Mouse (Mus musculus): ENCODE measurements around the gene Zswim5. TPM values are rescaled to one million over a fixed set of nuclear protein-coding genes. Genes with fewer than 3 reads are reported as not detected.

Zswim5 gene
- total and polyA plus RNA-seq, 2 experiments from 2014 or later, result 2.4 to 25.3 TPM

DNA sequence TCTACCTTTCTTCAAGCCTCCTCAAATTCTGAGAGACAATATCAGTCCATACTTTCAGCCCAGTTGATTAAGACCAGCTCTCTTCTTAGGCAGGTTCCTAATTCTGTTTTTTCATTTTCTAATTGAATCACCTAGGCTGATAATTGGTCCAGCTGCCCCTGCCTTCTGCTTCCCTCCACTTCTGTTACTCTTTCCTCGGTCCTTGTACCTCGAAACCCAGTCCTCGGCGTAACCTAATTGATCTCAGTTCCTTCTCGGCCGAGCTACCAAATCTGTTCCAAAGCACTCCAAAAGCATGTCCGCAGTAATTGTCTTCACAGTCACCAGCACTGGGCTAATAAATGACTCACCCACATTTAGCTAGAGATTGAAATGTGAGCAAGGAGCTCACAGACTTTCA is 77.8 kb downstream of the Zswim5 start:
- Histone ChIP-seq H3K4me1 (ENCODE audit: insufficient read depth) (no peaks in the 10 kb centered on the region), H3K4me2 (ENCODE audit: low read depth) (no peak overlapping the region), H3K36me3 (ENCODE audit: insufficient read depth) (no peaks in the 10 kb centered on the region), H3K27ac (ENCODE audit: low read depth, low read length) (no peak overlapping the region), H3K27me3 (ENCODE audit: insufficient read depth, low read length) (no peaks in the 10 kb centered on the region), H3K4me3 (ENCODE audit: low read depth, low read length) (no peak overlapping the region), H3K9ac (no peak overlapping the region), H3K9me3 (ENCODE audit: low read length) (no peaks in the 10 kb centered on the region)
- ATAC-seq, result no peak
- no peak for TF ChIP-seq CTCF (IDR thresholded peaks at IDR 0.05; ENCODE audit: low read depth)
- DNase-seq, result no peak
- WGBS, result 90% methylated on average over 7 of the region's 7 CpGs

- H3K9me3 ChIP-seq (ENCODE audit: low read length), result no peaks in the 10 kb centered on the region
- H3K4me3 ChIP-seq (ENCODE audit: low read depth, low read length), result no peak overlapping the region
- peak; percentile 26; the same call in 1 of the 2 replicates for TF ChIP-seq CTCF (IDR thresholded peaks at IDR 0.05; ENCODE audit: low read depth)
- no peak overlapping the region for H3K27ac ChIP-seq (ENCODE audit: low read depth, low read length)
- 79% methylated on average over 2 of the region's 2 CpGs for WGBS
- DNase-seq, result no peak
- H3K4me2 ChIP-seq (ENCODE audit: low read depth), result no peak overlapping the region
- no peaks in the 10 kb centered on the region for H3K27me3 ChIP-seq (ENCODE audit: insufficient read depth, low read length)
- H3K4me1 ChIP-seq (ENCODE audit: insufficient read depth), result no peaks in the 10 kb centered on the region
- no peak for ATAC-seq
- peaks cover 56% of the 10 kb centered on the region for H3K36me3 ChIP-seq (ENCODE audit: insufficient read depth)
- H3K9ac ChIP-seq, result no peak overlapping the region
These were observed 99.3 kb downstream of the Zswim5 start for GRCm38 (mm10) chr4:116976503-116976902.

GRCm38 (mm10) chr4:116985681-116986080 is 108.5 kb downstream of the Zswim5 start:
- ATAC-seq (no peak), DNase-seq (no peak)
- Histone ChIP-seq H3K36me3 (ENCODE audit: insufficient read depth) (peaks cover 48% of the 10 kb centered on the region), H3K4me3 (ENCODE audit: low read depth, low read length) (no peak overlapping the region), H3K4me2 (ENCODE audit: low read depth) (no peak overlapping the region), H3K27me3 (ENCODE audit: insufficient read depth, low read length) (no peaks in the 10 kb centered on the region), H3K4me1 (ENCODE audit: insufficient read depth) (no peaks in the 10 kb centered on the region), H3K27ac (ENCODE audit: low read depth, low read length) (no peak overlapping the region), H3K9me3 (ENCODE audit: low read length) (no peaks in the 10 kb centered on the region), H3K9ac (no peak overlapping the region)
- 94% methylated on average over 7 of the region's 7 CpGs for WGBS
- TF ChIP-seq CTCF (IDR thresholded peaks at IDR 0.05; ENCODE audit: low read depth), result no peak

GRCm38 (mm10) chr4:116986400-116987121 is 109.4 kb downstream of the Zswim5 start:
- TF ChIP-seq CTCF (IDR thresholded peaks at IDR 0.05; ENCODE audit: low read depth), result peak; percentile 95
- H3K4me1 ChIP-seq (ENCODE audit: insufficient read depth), result no peaks in the 10 kb centered on the region
- H3K4me2 ChIP-seq (ENCODE audit: low read depth), result no peak overlapping the region
- ATAC-seq (peak; percentile 93), DNase-seq (peak; percentile 83)
- no peak overlapping the region for H3K4me3 ChIP-seq (ENCODE audit: low read depth, low read length)
- H3K27ac ChIP-seq (ENCODE audit: low read depth, low read length), result no peak overlapping the region
- WGBS, result 60% methylated on average over 17 of the region's 17 CpGs
- H3K36me3 ChIP-seq (ENCODE audit: insufficient read depth), result peaks cover 49% of the 10 kb centered on the region
- no peaks in the 10 kb centered on the region for H3K9me3 ChIP-seq (ENCODE audit: low read length)
- H3K9ac ChIP-seq, result no peak overlapping the region
- H3K27me3 ChIP-seq (ENCODE audit: insufficient read depth, low read length), result no peaks in the 10 kb centered on the region

DNA sequence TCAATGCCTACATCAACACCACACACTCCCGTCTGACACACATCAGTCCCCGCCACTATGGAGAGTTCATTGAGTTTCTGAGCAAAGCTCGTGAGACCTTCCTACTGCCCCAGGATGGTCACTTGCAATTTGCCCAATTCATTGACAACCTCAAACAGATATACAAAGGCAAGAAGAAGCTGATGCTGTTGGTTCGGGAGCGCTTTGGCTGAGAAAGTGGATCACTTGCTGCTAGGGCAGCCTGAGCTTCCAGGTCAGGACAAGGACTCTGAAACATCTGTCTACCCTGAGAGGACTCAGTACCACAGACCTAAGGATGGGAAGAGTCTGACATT is 109.9 kb downstream of the Zswim5 start:
- Histone ChIP-seq H3K27ac (ENCODE audit: low read depth, low read length) (no peak overlapping the region), H3K4me1 (ENCODE audit: insufficient read depth) (no peaks in the 10 kb centered on the region), H3K4me3 (ENCODE audit: low read depth, low read length) (no peak overlapping the region), H3K36me3 (ENCODE audit: insufficient read depth) (peaks cover 49% of the 10 kb centered on the region), H3K9me3 (ENCODE audit: low read length) (no peaks in the 10 kb centered on the region), H3K9ac (no peak overlapping the region), H3K4me2 (ENCODE audit: low read depth) (no peak overlapping the region), H3K27me3 (ENCODE audit: insufficient read depth, low read length) (no peaks in the 10 kb centered on the region)
- no peak for TF ChIP-seq CTCF (IDR thresholded peaks at IDR 0.05; ENCODE audit: low read depth)
- DNase-seq (no peak), ATAC-seq (no peak)
- WGBS, result 60% methylated on average over 5 of the region's 5 CpGs

DNA sequence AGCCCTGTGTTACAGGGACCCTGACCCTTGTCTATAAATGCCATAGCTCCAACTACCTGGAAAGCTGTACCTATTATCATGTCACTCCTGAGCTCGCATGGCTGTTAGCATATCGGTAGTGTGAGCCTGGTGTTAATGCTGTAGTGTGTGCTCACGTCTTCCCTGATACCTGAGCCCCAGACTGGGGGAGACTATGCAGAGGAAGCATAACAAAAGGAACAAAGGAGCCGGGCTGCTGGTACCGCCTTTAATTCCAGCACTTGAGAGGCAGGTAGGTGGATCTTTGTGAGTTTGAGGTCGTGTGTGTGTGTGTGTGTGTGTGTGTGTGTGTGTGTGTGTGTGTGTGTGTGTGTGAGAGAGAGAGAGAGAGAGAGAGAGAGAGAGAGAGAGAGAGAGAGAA is 112.6 kb downstream of the Zswim5 start:
- Histone ChIP-seq H3K9me3 (ENCODE audit: low read length) (no peaks in the 10 kb centered on the region), H3K4me2 (ENCODE audit: low read depth) (no peak overlapping the region), H3K4me3 (ENCODE audit: low read depth, low read length) (no peak overlapping the region), H3K27ac (ENCODE audit: low read depth, low read length) (no peak overlapping the region), H3K4me1 (ENCODE audit: insufficient read depth) (0 out of 2 replicates have a peak, but pooled peaks cover 5% of the 10 kb centered on the region), H3K36me3 (ENCODE audit: insufficient read depth) (peaks cover 40% of the 10 kb centered on the region), H3K9ac (no peak overlapping the region), H3K27me3 (ENCODE audit: insufficient read depth, low read length) (no peaks in the 10 kb centered on the region)
- no peak for DNase-seq
- WGBS, result 54% methylated on average over 6 of the region's 6 CpGs
- ATAC-seq, result no peak
- TF ChIP-seq CTCF (IDR thresholded peaks at IDR 0.05; ENCODE audit: low read depth), result no peak

DNA sequence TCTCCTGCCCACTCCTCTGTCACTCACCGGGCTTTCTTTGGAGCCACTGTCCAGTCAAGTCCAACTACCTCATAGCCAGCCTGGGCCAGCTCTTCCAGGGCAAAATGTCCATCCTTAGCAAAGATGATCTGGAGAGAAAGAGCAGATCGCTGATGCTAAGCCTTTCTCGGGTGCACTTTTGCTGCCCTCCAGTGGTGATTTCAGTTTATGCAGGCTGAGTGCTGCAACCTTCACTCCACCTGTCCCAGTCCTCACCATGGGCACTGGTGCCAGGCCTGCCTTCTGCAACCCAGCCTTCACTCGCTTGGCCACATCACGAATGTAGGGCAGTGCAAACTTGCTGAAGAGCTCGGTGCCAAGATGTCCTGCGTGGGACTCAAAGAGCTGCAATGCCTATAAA is 114.2 kb downstream of the Zswim5 start:
- no peak overlapping the region for H3K27ac ChIP-seq (ENCODE audit: low read depth, low read length)
- DNase-seq (peak; percentile 89), ATAC-seq (no peak; the same call in 1 of the 2 replicates)
- no peak overlapping the region for H3K4me2 ChIP-seq (ENCODE audit: low read depth)
- 15% methylated on average over 7 of the region's 7 CpGs for WGBS
- no peak overlapping the region for H3K9ac ChIP-seq
- H3K36me3 ChIP-seq (ENCODE audit: insufficient read depth), result peaks cover 27% of the 10 kb centered on the region
- H3K4me1 ChIP-seq (ENCODE audit: insufficient read depth), result peaks cover 13% of the 10 kb centered on the region; the same call in 1 of the 2 replicates
- TF ChIP-seq CTCF (IDR thresholded peaks at IDR 0.05; ENCODE audit: low read depth), result peak; percentile 97
- no peaks in the 10 kb centered on the region for H3K9me3 ChIP-seq (ENCODE audit: low read length)
- H3K27me3 ChIP-seq (ENCODE audit: insufficient read depth, low read length), result no peaks in the 10 kb centered on the region
- H3K4me3 ChIP-seq (ENCODE audit: low read depth, low read length), result no peak overlapping the region
